Mouse (Mus musculus) liver, embryonic 14.5 days (tissue): ENCODE results near the gene Iars2. TPM values are rescaled to one million over a fixed set of nuclear protein-coding genes. Genes with fewer than 3 reads are reported as not detected.

ENCODE experiments used
- ATAC-seq: fragments of 200-750 bp; cut with Nextera tagmentation; 2 replicates; pipeline ENCODE4 v1.8.0; 2017; ENCODE audit warnings: moderate number of reproducible peaks, mild to moderate bottlenecking, moderate library complexity; ENCODE audit not compliant: insufficient read depth
- DNase-seq, 3 experiments: peaks; one replicate each; pipeline ENCODE4 v3.0.0-alpha.2; 2012 to 2013; ENCODE audit warnings: low read depth in 3 of 3, low spot score in 3 of 3
- H3K27ac ChIP-seq: fragments of 300-500 bp; sonication (generic); 2 replicates; pipeline ENCODE4 v1.5.1; 2014; ENCODE audit warnings: moderate library complexity, mild to moderate bottlenecking, control low read depth, inconsistent platforms
- H3K27me3 ChIP-seq: fragments of 300-500 bp; sonication (generic); 2 replicates; pipeline ENCODE4 v1.6.1; 2014; ENCODE audit warnings: mild to moderate bottlenecking, low read length, moderate library complexity; ENCODE audit not compliant: control insufficient read depth, insufficient read depth
- H3K36me3 ChIP-seq: fragments of 300-500 bp; sonication (generic); replicated peaks from 2 replicates; pipeline ENCODE4 v1.6.1; 2014; ENCODE audit warnings: low read depth; ENCODE audit not compliant: control insufficient read depth, insufficient read depth
- H3K4me1 ChIP-seq, 2 experiments: fragments of 200-500 bp in 1 of 2; fragments of 300-500 bp in 1 of 2; sonication (generic) in 1 of 2; replicated peaks; 2 replicates each; pipeline ENCODE4 v1.6.1; 2012 to 2014; ENCODE audit warnings: antibody characterized with exemption in 1 of 2, inconsistent platforms in 1 of 2, low read length in 1 of 2; ENCODE audit not compliant: control insufficient read depth in 2 of 2, insufficient read depth in 2 of 2
- H3K4me2 ChIP-seq: fragments of 300-500 bp; sonication (generic); 2 replicates; pipeline ENCODE4 v1.6.1; 2014; ENCODE audit warnings: low read depth, mild to moderate bottlenecking, control low read depth, moderate library complexity
- H3K4me3 ChIP-seq, 2 experiments: fragments of 200-500 bp in 1 of 2; fragments of 300-500 bp in 1 of 2; sonication (generic) in 1 of 2; 2 replicates each; pipeline ENCODE4 v1.5.1; 2012 to 2014; ENCODE audit warnings: low read depth in 2 of 2, low read length in 2 of 2, mild to moderate bottlenecking in 2 of 2, control low read depth in 1 of 2, inconsistent platforms in 1 of 2, moderate library complexity in 1 of 2; ENCODE audit not compliant: insufficient read depth in 1 of 2
- H3K9ac ChIP-seq: fragments of 300-500 bp; sonication (generic); replicated peaks from 2 replicates; pipeline ENCODE4 v1.6.1; 2014; ENCODE audit warnings: mild to moderate bottlenecking, control low read depth, moderate library complexity
- H3K9me3 ChIP-seq: fragments of 300-500 bp; sonication (generic); 2 replicates; pipeline ENCODE4 v1.6.1; 2016; ENCODE audit warnings: low read length, mixed read lengths; ENCODE audit not compliant: control insufficient read depth
- CTCF ChIP-seq: IDR thresholded peaks from 2 replicates; pipeline ENCODE4 v1.5.1; 2016; ENCODE audit warnings: antibody characterized with exemption, low read depth, control low read depth
- EP300 ChIP-seq: IDR thresholded peaks from 2 replicates; pipeline ENCODE4 v1.6.1; 2016; ENCODE audit warnings: antibody characterized with exemption, low read depth
- WGBS: fragments of 180-500 bp; shearing (Covaris S2); extraction: QIAGEN DNeasy Blood & Tissue Kit; methylation state at CpG from one replicate; pipeline ENCODE4 v1.1.7; 2014; ENCODE audit not compliant: insufficient replicate concordance; 5-methylcytosine and 5-hydroxymethylcytosine counted together
- polyA plus RNA-seq, 2 experiments: library from polyadenylated mRNA; depleted of rRNA in 1 of 2; stranded (reverse) in 1 of 2; unstranded in 1 of 2; fragments of >200 nt; fragmentation: Nextera tagmentation in 1 of 2; extraction: Ambion mirVana in 1 of 2; gene quantifications; 2 replicates each; pipeline versions ENCODE4 v1.2.1 to v1.2.3; 2012 to 2014

Iars2 gene
- polyA plus RNA-seq, 2 experiments, result 17.6 to 19.1 TPM

DNA sequence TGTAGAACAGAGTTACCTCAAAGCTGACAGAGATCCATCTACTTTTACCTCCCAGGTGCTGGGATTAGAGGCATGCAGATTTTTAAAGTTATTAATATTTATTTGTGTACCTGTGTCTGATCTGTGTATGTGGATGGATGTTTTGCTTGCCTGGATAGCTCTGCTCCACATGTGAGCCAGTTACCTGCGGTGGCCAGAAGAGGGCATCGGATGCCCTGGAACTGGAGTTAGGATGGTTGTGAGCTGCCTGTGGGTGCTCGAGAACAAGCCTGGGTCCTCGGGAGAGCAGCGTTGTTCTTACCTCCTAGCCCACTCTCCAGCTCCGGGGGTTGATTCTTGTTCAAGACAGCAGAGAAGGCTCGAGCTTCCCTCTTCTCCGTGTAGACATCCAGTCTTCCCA, 14.2 kb upstream of the Iars2 start:
- Histone ChIP-seq H3K9me3 (no peaks in the 10 kb centered on the region), H3K9ac (no peak overlapping the region), H3K27me3 (no peaks in the 10 kb centered on the region), H3K4me3 (no peak overlapping the region), H3K27ac (no peak overlapping the region), H3K4me2 (no peak overlapping the region), H3K4me1 (no peaks in the 10 kb centered on the region), H3K36me3 (no peaks in the 10 kb centered on the region)
- ATAC-seq (no peak), DNase-seq (no peak)
- WGBS, result 63% methylated on average over 8 of the region's 8 CpGs
- no peak for TF ChIP-seq EP300
- peak; percentile 73 for TF ChIP-seq CTCF

- Histone ChIP-seq H3K27me3 (no peaks in the 10 kb centered on the region), H3K9me3 (no peaks in the 10 kb centered on the region), H3K4me2 (no peak overlapping the region), H3K4me3 (no peak overlapping the region), H3K9ac (no peak overlapping the region), H3K27ac (no peak overlapping the region), H3K4me1 (no peaks in the 10 kb centered on the region), H3K36me3 (no peaks in the 10 kb centered on the region)
- 70% methylated on average over 4 of the region's 4 CpGs for WGBS
- ATAC-seq (no peak), DNase-seq (no peak)
- no peak for TF ChIP-seq CTCF
- TF ChIP-seq EP300, result no peak
These were observed 13.2 kb upstream of the Iars2 start for GRCm38 (mm10) chr1:185342441-185342840.

- H3K4me3 ChIP-seq, result no peak overlapping the region
- no peak overlapping the region for H3K9ac ChIP-seq
- TF ChIP-seq EP300 (no peak), CTCF (no peak)
- no peaks in the 10 kb centered on the region for H3K27me3 ChIP-seq
- no peaks in the 10 kb centered on the region for H3K36me3 ChIP-seq
- WGBS, result 43% methylated on average over 3 of the region's 3 CpGs
- no peak overlapping the region for H3K4me2 ChIP-seq
- peaks cover 0 to 3% of the 10 kb centered on the region in 2 experiments; a peak in 3 of 4 replicates for H3K4me1 ChIP-seq
- no peak overlapping the region for H3K27ac ChIP-seq
- DNase-seq (no peak), ATAC-seq (no peak)
- H3K9me3 ChIP-seq, result no peaks in the 10 kb centered on the region
These were observed 7.3 kb upstream of the Iars2 start for GRCm38 (mm10) chr1:185336535-185336934.

DNA sequence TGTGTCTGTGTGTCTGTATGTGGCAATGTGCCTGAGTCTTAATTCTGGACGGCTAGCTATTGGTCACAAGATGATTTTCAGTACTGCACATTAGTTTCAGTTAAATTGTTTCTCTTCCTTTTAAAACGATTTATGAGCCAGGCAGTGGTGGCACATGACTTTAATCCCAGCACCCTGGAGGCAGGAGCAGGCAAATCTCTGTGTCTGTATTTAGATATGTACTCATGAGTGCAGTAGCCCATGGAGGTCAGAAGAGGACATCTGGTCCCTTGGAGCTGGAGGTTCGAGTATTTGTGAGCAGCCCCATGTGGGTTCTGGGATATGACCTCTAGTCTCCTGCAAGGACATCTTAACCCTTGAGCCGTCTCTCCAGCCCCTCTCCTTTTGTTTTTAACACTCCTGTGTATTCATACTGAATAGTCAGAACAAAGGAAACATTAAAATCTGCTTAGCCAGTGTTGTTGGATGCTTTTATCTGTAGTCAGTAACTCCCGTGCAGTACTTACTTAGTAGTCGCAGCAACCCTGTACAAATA, 6.1 kb upstream of the Iars2 start:
- ATAC-seq (no peak), DNase-seq (no peak)
- H3K27me3 ChIP-seq, result no peaks in the 10 kb centered on the region
- no peaks in the 10 kb centered on the region for H3K36me3 ChIP-seq
- H3K4me2 ChIP-seq, result no peak overlapping the region
- 63% methylated on average over 6 of the region's 6 CpGs for WGBS
- H3K27ac ChIP-seq, result no peak overlapping the region
- no peak overlapping the region for H3K4me3 ChIP-seq
- no peak overlapping the region for H3K9ac ChIP-seq
- peaks cover 0 to 3% of the 10 kb centered on the region in 2 experiments; a peak in 3 of 4 replicates for H3K4me1 ChIP-seq
- TF ChIP-seq CTCF, result no peak
- TF ChIP-seq EP300, result no peak
- H3K9me3 ChIP-seq, result no peaks in the 10 kb centered on the region

DNA sequence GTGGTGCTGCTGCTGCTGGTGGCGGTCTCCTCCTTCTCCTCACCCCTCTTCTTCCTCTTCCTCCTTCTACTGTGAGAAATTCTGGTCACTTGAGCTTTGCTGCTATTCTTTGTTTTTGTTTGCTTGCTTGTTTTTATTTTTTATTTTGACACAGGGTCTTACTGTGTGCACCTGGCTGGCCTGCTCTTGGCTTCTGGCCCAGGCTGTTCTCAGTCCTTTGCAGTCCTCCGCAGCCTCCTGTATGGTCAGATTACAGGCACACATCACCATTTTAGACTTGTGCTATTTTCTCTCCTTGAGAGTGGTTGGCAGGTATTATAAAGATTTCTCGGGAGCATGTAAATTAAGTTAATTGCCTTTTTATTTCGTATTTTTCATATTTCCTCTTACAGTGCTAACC, 4.9 kb upstream of the Iars2 start:
- 70% methylated on average over 4 of the region's 4 CpGs for WGBS
- H3K9ac ChIP-seq, result no peak overlapping the region
- no peaks in the 10 kb centered on the region for H3K36me3 ChIP-seq
- H3K9me3 ChIP-seq, result no peaks in the 10 kb centered on the region
- no peak overlapping the region for H3K4me2 ChIP-seq
- TF ChIP-seq EP300 (no peak), CTCF (no peak)
- ATAC-seq (no peak), DNase-seq (no peak)
- no peaks in the 10 kb centered on the region for H3K27me3 ChIP-seq
- H3K27ac ChIP-seq, result no peak overlapping the region
- H3K4me3 ChIP-seq, result no peak overlapping the region
- H3K4me1 ChIP-seq, result peaks cover 0 to 9% of the 10 kb centered on the region in 2 experiments
